Mouse (Mus musculus): Measurements from ENCODE around the gene Slc16a5. TPM values are rescaled to one million over a fixed set of nuclear protein-coding genes. Genes with fewer than 3 reads are reported as not detected.
A peak's percentile ranks its signal among the peaks of the same experiment; 100 is the strongest.
"Not testable (repeated sequence)": the region's sequence is repeated elsewhere in the genome, so short reads cannot be mapped to it uniquely, and the experiment has no call there.

The Slc16a5 gene
- total RNA-seq, 2 experiments from 2014 or later, result not detected

- intact Hi-C loops (cut with DNase I), result loop anchor here (2.0 kb wide), 2 partner anchors 46 to 54 kb away; partner anchors contain the start of gene Kctd2
- DNase-seq (ENCODE audit: low spot score in 2 of 2), result peak; percentile 91 to 92
Measured at GRCm38 (mm10) chr11:115475025-115475757, 12.9 kb downstream of the Slc16a5 start, which contains the start of gene Armc7. TSS of gene Armc7 (plus strand) at chr11:115475667.

GRCm38 (mm10) chr11:115475758-115476237 lies 13.5 kb downstream of the Slc16a5 start:
- intact Hi-C loops (cut with DNase I), result loop anchor here (2.0 kb wide), 2 partner anchors 47 to 55 kb away; partner anchors contain the start of gene Kctd2
- no peak for DNase-seq (ENCODE audit: low spot score in 2 of 2)

DNA sequence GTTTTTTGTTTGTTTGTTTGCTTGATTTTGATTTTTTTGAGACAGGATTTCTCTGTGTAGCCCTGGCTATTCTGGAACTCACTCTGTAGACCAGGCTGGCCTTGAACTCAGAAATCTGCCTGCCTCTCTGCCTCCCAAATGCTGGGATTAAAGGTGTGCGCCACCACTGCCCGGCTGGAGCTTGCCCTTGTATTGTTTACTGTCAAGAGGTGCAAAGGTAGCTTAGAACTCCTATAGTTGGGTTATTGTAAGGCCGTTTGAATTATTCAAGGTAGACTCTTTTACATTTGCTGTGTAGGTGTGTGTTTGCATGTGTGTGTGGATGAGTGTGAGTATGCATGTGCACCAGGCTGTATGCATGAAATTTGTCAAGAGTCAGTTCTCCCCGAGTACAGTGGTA lies 14.4 kb downstream of the Slc16a5 start:
- intact Hi-C loops (cut with DNase I); DNase-seq (ENCODE audit: low spot score in 2 of 2): not testable (repeated sequence)

DNA sequence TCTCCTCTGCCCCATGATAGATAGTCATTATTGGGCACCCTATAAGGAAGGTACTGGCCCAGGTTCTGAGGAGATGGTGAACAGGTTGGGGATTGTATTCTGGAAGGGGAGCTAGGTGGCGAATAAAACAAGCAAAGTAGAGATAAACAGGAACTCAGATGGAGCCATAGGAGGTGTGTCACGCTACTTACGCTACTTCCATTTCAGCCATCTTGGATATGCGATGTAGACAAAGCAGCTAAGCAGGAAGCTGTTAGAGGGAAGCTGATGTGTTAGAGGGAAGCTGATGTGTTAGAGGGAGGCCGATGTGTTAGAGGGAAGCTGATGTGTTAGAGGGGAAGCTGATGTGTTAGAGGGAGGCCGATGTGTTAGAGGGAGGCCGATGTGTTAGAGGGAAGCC lies 15.1 kb downstream of the Slc16a5 start:
- intact Hi-C loops (cut with DNase I); DNase-seq (ENCODE audit: low spot score in 2 of 2): not testable (repeated sequence)

GRCm38 (mm10) chr11:115478296-115478938 lies 16.1 kb downstream of the Slc16a5 start:
- DNase-seq (ENCODE audit: low spot score in 2 of 2), result no peak
- intact Hi-C loops (cut with DNase I), result no loop called here

DNA sequence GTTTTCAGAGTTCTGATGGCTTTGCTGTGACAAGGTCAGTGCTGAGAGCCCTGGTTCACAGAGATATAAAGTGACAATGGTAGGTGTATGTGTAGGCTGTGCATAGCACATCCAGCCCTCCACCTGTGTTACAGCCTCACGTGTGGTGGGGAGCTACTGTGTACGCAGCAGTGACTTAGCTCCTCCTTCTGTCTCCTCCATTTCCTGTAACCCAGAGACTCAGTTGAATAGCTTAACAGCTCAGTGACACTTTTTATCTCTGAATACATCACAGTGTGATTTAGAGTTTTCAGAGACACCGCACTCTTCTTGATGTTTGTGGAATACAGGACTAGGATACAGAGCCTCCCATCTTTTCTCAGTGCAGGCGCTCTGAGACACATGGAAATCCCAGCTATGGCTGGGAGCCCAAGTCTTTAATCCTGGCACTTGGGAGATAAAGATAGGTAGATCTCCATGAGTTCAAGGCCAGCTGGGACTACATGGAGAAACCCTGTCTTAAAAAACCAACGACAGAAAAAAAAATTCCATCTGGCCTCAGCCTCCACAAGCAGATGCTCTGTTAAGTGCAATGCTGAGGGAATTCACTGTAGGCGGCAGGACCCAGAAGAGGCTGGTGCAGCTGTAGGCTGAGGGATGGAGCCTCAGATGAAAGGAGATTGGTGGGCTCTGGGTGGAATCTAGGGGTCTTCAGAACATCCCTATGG lies 19.4 kb downstream of the Slc16a5 start:
- intact Hi-C loops (cut with DNase I), result no loop called here
- DNase-seq (ENCODE audit: low spot score in 2 of 2), result peak; percentile 64 to 74

DNA sequence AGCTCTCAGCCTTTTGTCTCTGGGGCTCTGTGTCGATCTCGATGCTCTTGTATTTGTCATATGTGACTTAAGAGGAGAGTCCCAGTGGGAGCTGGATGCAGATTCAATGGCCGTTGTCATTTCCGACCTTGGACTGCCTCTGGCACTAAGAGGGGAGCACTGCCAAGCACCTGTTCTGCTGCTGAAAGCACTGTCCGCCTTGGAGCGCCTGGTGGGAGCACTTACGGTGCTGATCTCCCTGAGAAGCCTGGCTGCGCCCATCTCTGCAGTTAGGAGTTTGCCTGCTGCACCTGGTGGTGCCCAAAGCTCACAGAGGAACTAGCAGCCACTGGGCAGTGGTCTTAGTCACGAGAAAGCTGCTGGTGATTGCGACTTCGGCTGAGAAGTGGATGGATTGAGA lies 21.0 kb downstream of the Slc16a5 start:
- intact Hi-C loops (cut with DNase I), result no loop called here

GRCm38 (mm10) chr11:115483726-115484125 lies 21.5 kb downstream of the Slc16a5 start:
- intact Hi-C loops (cut with DNase I), result no loop called here
- peak; percentile 76 to 78 for DNase-seq (ENCODE audit: low spot score in 2 of 2)

More for the DNA sequence above, 21.0 kb downstream of the Slc16a5 start:
- DNase-seq (ENCODE audit: low spot score in 2 of 2), result no peak

DNA sequence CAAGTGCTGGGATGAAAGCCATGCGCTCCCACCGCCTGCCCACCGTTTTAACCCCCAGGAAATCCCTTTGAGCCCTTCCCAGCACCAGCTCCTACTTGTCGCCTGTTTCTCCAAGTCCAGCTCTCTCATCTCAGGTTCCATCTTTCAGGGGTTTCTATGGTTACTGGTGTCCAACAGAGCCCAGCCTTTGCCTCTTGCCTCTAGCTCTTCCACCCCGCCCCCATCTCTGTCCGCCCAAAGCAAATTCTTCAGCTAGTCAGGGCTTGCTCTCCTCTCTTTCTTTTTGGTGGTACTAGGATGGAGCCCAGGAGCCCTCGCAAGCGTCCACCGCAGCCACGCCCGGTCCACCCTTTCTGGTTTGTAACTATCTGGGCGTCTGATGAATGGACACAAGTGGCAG lies 22.9 kb downstream of the Slc16a5 start:
- intact Hi-C loops (cut with DNase I), result loop anchor here (5.0 kb wide), 1 partner anchor 127 kb away; the partner anchor contains the start of gene Mif4gd
- DNase-seq (ENCODE audit: low spot score in 2 of 2), result no peak

DNA sequence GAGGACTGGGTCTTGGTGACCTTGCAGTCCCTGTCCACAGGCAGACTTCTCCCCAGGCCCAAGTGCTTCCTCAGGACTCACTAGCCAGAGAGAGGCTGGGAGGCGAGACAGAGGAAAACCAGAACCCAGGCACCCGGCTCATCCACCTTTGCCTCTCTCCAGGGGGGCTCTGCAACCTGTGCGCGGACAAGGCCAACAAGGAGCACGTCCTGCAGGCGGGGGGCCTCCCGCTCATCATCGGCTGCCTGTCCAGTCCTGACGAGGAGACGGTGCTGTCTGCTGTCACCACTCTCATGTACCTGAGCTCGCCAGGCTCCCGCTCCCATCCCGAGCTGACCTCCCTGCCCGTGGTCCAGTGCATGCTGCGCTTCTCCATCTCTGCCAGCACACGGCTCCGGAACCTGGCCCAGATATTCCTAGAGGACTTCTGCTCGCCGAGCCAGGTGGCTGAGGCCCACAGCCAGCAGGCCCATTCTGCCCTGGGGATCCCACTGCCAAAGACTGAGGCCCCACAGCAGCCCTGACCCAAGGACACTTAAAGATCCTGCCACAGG lies 26.4 kb downstream of the Slc16a5 start:
- DNase-seq (ENCODE audit: low spot score in 2 of 2), result no peak
- intact Hi-C loops (cut with DNase I), result loop anchor here (2.0 to 5.0 kb wide), 2 partner anchors 48 to 124 kb away; partner anchors contain the start of genes Mif4gd and Sumo2

DNA sequence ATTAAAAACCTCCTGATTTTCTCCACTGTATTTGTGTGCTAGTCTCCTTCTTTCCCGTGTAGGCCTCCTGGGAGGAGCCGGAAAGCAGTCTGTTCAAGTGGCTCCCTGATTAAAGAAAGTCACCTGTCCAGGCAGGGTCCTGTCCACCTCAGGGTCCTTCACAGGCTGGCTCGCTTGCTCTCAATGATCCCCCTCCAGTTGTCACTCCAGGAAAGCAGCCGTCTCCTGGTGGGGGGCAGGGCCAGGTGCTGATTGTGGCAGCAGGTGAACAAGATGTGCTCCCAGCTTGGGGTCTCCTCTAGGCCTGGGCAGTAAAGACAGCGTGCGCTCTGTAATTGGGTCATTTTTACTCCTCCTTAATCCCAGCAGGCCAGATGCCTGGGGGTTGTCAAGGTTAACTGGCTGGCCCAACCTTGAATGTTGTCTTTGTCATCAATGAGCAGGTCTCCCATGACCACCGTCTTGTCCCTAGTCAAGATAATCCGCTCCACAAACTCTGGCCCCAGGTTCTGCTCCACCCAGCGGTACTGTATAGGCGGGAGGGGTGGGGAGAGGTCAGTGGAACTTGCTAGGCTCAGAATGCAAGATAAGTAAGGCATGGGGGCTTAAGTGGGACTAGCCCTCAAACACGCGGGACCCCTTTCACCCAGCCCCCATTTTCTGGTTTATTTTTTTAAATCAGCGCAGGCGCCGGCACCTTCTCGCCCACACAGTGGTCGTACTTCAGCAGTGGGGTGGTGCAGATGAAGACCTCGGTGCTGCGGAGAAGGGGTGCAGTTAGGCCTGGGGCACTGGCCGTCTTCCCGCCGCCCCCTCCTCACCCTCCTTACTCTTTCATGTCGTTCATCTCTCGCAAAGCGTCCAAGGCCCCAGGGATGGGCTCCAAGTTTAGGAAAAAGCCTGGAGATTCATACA lies 28.4 kb downstream of the Slc16a5 start:
- intact Hi-C loops (cut with DNase I), result loop anchor here (5.0 kb wide), 1 partner anchor 112 kb away; the partner anchor contains the start of genes Gga3 and Mrps7
- DNase-seq (ENCODE audit: low spot score in 2 of 2), result no peak

- peak; percentile 84 to 86 for DNase-seq (ENCODE audit: low spot score in 2 of 2)
- intact Hi-C loops (cut with DNase I), result loop anchor here (5.0 kb wide), 1 partner anchor 111 kb away; the partner anchor contains the start of genes Gga3 and Mrps7
Measured at GRCm38 (mm10) chr11:115491356-115492083, 29.2 kb downstream of the Slc16a5 start, which contains the start of gene Nt5c. TSS of gene Nt5c (minus strand) at chr11:115491862.

- intact Hi-C loops (cut with DNase I), result loop anchor here (5.0 kb wide), 1 partner anchor 110 kb away; the partner anchor contains the start of genes Gga3 and Mrps7
- no peak for DNase-seq (ENCODE audit: low spot score in 2 of 2)
Measured at GRCm38 (mm10) chr11:115492387-115492786, 30.1 kb downstream of the Slc16a5 start.

DNA sequence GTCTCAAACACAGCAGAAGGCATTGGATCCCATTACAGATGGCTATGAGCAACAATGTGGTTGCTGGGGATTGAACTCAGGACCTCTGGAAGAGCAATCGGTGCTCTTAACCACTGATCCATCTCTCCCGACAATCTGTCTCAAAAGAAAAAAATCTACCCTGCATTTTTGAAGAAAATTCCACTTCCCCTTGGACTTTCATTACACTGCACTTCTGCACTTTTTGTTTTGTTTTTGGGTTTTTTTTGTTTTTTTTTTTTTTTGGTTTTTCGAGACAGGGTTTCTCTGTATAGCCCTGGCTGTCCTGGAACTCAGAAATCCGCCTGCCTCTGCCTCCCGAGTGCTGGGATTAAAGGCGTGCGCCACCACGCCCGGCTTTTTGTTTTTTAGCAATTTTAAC lies 34.3 kb downstream of the Slc16a5 start:
- DNase-seq (ENCODE audit: low spot score in 2 of 2); intact Hi-C loops (cut with DNase I): not testable (repeated sequence)

DNA sequence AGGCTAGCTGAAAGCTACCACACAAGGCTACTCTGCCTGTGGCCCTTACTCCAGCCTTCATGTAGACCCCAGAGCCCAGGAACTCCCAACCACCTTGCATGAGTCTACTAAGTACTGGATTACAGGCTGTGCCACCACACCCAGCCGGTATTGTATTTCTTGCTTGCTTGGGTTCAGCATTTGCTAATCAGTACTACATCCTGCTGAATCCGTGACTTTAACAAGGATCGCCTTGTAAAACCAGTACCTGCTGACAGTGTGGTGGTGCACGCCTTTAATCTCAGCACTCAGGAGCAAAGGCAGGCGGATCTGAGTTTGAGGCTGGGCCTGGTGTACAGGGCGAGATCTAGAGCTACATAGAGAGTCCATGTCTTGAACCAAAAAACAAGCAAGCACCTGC lies 40.4 kb downstream of the Slc16a5 start:
- no peak for DNase-seq (ENCODE audit: low spot score in 2 of 2)
- intact Hi-C loops (cut with DNase I), result no loop called here

GRCm38 (mm10) chr11:115506586-115506985 lies 44.3 kb downstream of the Slc16a5 start:
- intact Hi-C loops (cut with DNase I), result no loop called here
- DNase-seq (ENCODE audit: low spot score in 2 of 2), result no peak

- intact Hi-C loops (cut with DNase I), result no loop called here
- no peak for DNase-seq (ENCODE audit: low spot score in 2 of 2)
Measured at GRCm38 (mm10) chr11:115508061-115508460, 45.8 kb downstream of the Slc16a5 start.
